Mouse (Mus musculus) gastrocnemius, postnatal 25 days (tissue): ENCODE measurements around the gene 6430548M08Rik. TPM values are rescaled to one million over a fixed set of nuclear protein-coding genes. Genes with fewer than 3 reads are reported as not detected.

Source experiments
- DNase-seq: peaks from one replicate; pipeline ENCODE4 v3.0.0; 2022
- total RNA-seq, 2 experiments: library from RNA; stranded (reverse); gene quantifications; 1 replicate in 1 of 2; 2 replicates in 1 of 2; pipeline ENCODE4 v1.2.3; 2021

The 6430548M08Rik gene
- total RNA-seq, 2 experiments from 2014 or later = 23.6 to 27.6 TPM

DNA sequence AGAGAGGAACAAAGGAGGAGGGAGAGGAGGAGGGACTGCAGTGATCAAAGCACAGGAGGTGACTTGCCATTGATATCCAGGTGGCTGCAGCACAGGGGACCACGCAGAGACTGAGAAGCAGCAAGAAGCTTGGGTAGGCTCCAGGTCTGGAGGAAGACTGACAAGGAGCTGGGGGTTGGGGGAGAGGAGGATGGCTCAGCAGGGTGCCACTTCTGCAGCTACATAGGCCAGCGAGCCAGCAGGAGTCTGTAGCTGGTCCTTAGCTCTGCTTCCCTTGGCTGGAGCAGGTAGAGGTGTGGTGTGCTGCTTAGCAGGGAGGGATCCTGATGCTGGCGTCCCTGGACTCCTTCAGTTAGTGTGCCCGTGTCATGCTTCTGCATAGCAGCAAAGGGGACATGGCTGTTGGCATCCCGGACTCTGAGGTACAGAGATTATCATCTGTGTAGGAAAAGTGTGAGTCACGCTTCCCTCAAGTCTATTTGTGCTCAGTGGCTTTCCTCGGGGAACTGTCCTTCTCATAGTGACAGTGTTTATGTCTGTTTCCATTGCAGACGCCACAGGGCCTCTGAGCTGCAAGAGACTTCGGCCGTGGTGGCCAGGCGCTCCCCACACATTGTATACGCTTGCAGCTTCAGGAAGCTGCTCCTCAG, 30.8 kb downstream of the 6430548M08Rik start:
- DNase-seq = no peak

- DNase-seq = no peak
These were observed 32.1 kb downstream of the 6430548M08Rik start for GRCm38 (mm10) chr8:120146051-120146450.

DNA sequence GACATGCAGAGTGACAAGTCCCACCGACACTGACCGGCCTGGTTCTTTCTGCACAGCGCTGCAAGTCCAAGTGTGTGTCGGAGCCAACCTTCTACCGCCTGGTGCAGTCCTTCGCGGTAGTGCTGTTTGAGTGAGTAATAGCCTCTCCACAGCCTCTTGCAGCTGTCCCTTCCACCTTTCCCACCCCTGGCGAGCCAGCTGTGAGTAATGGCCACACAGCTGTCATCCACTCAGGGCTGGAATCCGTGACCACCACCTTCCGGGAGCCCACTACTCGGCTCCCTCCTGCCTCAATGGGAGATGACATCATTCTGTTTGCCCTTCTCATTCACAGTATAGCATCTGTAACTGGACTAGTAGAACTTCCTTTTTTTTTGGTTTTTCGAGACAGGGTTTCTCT, 36.1 kb downstream of the 6430548M08Rik start:
- DNase-seq = no peak

- no peak for DNase-seq
These were observed 37.2 kb downstream of the 6430548M08Rik start for GRCm38 (mm10) chr8:120151151-120151550.

DNA sequence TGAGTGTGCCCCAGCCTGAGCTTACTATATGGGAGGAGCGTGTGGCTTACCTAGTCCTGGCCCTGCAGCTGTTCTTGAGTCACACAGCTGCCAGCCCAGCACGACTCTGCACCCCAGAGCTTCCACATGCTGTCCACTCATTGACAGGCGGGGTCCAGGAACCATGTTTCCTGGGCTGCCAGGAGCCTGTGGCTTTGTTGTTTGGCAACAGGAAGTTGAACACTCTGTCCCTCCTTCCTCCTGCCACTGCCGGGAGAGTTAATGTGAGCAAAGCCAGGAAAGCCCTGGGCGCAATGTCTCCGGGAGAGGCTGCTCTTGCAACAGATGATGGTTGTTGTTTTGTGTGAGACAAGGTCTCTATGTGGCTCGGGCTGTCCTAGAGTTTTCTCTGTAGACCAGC, 38.7 kb downstream of the 6430548M08Rik start:
- DNase-seq = no peak

GRCm38 (mm10) chr8:120160366-120160765, 46.4 kb downstream of the 6430548M08Rik start:
- DNase-seq = no peak

DNA sequence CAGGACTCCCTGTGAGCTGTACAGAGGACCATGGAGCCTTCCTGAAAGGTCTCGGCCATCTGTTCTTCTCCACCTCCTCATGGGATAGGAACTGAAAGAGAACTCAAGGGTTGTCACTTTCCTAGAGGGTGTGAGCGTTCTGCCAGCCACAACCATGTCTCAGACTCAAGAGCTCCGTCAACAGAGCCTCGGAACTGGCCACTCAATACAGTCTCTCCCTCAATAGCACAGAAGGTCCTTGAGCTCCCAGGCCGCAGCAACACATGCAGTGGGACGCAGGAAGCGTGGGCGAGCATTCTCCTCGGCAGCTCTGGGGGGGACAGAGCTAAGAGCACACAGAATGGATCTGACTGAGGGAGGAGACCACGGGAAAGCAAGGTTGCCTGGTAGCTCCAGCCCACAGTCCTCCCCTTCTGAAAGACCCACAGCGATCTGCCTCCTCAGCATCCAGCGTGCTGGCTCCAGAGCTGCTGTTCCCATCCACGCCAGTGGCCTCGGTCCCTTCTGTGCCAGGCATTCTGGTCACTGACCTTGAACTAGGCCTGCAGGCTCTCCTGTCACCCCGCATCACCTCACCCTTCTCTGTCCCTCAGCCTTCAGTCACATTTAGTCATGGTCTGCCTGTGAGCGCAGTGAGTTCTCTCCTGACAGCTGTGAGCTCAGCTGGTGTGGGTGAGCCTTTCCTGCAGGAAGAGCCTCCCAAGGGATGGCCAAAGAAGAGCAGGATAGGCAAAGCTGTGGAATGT, 47.9 kb downstream of the 6430548M08Rik start:
- no peak for DNase-seq

- no peak for DNase-seq
These were observed 48.4 kb downstream of the 6430548M08Rik start for GRCm38 (mm10) chr8:120162404-120162752.

DNA sequence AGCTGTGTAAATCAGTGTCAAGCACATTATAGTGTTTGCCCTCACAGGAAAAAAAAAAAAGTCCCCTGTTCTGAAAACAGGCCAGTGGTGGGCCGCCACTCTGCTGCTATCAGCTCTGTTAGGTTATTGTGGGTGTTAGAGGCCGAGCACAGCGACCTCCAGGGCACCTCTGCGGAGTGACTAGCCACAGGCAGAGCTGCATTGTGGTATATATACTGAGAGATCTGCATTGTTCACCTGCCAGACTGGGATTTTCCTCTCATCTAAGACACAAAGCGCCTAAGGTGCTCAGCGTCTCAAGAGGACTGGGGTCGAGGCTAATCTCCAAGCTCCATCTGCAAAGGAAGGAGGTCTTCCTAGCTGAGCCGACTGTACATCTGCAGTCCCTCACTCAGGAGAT, 49.4 kb downstream of the 6430548M08Rik start:
- no peak for DNase-seq

GRCm38 (mm10) chr8:120164026-120164425, 50.1 kb downstream of the 6430548M08Rik start:
- no peak for DNase-seq

DNA sequence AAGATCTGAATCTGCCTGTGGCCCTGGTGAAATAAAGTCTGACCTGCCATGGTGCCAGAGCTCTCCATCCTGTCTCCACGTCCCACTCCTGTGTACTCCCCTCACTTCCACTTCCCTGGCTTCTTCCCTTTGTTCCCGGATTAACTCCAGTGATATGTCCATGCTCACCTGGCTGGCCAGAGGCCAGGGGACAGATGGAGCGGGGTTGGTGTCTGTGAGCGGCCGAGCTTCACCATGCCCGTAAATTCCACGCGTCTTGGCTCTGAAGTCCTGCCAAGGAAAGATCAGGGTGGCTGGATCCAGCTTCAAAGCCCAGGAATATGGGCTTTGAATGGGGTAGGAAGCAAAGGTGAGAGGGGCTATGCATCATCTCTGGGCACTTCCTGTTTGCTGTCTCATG, 53.2 kb downstream of the 6430548M08Rik start:
- DNase-seq = no peak

- no peak for DNase-seq
These were observed 53.9 kb downstream of the 6430548M08Rik start for GRCm38 (mm10) chr8:120167821-120168220.

GRCm38 (mm10) chr8:120169119-120169518, 55.2 kb downstream of the 6430548M08Rik start:
- no peak for DNase-seq

- DNase-seq = no peak
These were observed 59.2 kb downstream of the 6430548M08Rik start for GRCm38 (mm10) chr8:120173195-120173594.

- DNase-seq = no peak
These were observed 60.7 kb downstream of the 6430548M08Rik start for GRCm38 (mm10) chr8:120174606-120175005.

DNA sequence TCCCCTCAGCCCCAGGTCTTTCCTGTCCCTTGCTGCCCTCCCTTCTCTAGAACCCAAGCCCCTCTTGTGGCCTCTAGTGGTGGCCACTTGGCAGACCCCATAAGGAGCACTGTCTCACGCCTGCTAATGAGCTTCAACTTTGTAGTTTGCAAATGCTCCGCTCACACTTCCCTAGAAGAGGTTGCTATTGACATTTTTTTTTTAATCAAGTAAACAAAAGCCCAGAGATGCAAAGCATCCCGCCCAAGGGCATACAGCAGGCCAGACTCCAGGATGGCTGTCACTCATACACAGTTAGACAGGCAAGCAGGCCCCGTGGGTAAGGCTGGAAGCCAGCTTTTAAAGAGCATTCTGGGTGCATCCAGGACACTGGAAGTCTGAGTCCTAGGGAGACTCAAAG, 62.7 kb downstream of the 6430548M08Rik start:
- DNase-seq = no peak

DNA sequence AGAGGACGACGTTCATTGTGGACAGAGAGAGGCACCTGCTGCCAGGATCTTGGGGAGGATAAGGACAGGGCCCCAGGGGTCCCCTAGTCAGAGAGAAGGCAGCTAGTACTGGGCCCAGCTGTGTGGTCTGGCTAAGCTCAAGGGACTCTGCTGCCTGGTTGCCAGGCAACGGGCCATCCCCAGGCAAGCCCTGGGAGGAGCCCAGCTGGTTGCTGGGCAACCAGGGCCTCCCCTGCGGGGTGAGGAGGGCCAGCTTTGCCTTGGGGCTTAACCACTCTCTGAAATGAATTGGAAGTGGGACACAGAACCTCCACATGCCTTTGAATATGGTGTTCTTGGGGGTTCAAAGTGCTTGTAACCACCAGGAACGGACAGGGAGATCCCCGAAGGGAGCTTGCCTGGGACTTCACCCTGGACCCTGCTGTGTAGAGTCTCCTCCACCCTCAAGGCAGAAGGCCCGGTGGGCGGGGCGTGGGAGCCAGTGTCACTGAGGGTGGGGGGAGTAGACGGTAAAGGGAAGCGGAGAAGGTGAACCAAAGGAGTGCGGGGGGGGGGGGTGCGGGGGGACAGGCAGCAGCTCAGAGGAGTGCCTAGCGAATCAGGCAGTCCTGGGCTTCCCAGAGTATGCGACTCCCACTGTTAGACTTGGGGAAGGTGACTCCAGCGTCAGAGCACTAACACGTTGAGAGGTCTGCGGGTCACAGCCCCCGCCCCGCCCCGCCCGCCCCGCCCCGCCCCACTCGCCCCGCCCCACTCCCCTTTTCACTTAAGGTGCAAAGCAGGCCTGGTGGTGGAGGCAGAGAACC, 63.6 kb downstream of the 6430548M08Rik start, which contains the start of gene Fam92b:
Gene Fam92b (minus strand): TSS at position 149 of the 806 bp plus-strand sequence.
- DNase-seq = peak; percentile 52

- no peak for DNase-seq
These were observed 64.2 kb downstream of the 6430548M08Rik start for GRCm38 (mm10) chr8:120178124-120178514.

GRCm38 (mm10) chr8:120179027-120179431, 65.1 kb downstream of the 6430548M08Rik start:
- peak; percentile 86 for DNase-seq

GRCm38 (mm10) chr8:120180445-120180970, 66.6 kb downstream of the 6430548M08Rik start:
- DNase-seq = no peak

GRCm38 (mm10) chr8:120181274-120181673, 67.3 kb downstream of the 6430548M08Rik start:
- no peak for DNase-seq

DNA sequence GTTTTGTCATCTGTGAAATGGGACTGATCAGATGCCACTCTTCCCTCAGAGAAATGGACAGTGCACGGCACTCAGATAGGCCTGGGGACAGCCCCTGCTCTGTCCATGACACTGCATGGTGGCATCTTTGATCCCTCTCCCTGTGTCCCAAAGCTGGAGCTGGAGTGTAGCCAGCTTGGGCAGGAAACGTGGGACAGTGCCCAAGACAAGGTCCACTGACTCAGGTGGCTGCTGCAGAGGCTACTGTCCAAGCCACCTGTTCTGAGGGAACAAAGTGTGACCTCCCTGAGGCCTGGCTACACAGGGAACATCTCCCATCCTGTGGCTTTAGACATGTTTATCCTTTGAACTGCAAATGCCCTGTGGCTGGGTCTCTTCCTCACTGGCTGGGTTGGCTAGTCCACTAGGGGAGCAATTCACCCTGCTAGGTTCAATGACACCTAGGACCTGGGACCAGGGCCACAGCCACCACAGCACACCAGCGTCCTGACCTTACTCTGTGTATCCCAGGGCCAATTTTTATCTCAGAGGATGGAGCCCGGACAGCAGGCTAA, 68.0 kb downstream of the 6430548M08Rik start:
- no peak for DNase-seq
